Mouse (Mus musculus) layer of hippocampus, adult 9-11 months (tissue): ENCODE data around the gene Gm10322.

Experiments
- DNase-seq: peaks from one replicate; pipeline ENCODE4 v3.0.0; 2022

Gm10322 gene

GRCm38 (mm10) chr10:59602891-59603290 lies 13.0 kb upstream of the Gm10322 start:
- no peak for DNase-seq

- no peak for DNase-seq
Measured at GRCm38 (mm10) chr10:59603843-59604242, 12.0 kb upstream of the Gm10322 start.

DNA sequence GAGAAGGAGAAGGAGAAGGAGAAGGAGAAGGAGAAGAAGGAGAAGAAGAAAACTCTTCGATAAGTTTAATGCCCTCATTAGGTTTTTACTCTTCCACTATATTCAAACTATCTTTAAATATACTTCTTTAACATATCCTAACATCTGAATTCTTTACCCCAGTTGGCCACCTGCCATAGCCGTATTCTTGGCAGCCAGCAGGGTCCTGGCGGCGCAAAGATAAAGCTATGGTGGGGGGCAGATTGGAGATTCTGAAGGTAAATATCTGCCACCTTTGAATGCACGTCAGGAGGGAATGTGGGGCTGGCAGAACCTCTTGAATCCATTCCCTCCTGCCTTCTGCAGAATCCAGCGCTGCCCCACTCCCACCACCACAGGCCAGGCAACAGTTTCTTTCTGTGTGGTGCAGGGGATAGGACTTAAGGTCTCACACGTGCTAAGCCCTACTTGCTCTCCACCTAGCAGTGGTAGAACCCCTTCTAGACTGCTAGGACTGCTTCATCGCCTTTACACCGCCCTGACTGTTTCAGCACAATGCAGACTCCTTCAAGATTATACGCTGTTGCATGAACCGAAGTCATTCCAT lies 10.9 kb upstream of the Gm10322 start:
- no peak for DNase-seq

- no peak for DNase-seq
Measured at GRCm38 (mm10) chr10:59613276-59613675, 2.6 kb upstream of the Gm10322 start.

DNA sequence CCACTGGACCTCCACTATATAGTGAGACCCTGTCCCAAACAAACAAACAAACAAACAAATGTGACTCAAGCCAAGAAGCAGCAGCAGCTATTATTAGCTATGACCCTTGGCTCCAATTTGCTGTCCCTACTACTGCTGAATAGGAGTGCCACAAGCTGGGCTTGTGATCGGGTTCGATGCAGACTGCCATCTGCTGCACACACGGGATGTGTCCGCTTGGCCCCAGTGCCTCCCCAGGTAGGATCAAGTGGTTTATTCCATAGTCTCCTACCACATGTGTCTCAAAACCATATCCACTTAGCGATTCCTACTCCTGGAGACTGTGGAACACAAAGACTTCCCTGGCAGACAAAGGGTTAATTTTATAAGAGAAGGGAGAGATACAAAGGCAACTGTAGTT lies 1.7 kb upstream of the Gm10322 start:
- no peak for DNase-seq

GRCm38 (mm10) chr10:59615411-59615810 lies 452 bp upstream of the Gm10322 start:
- DNase-seq = no peak

GRCm38 (mm10) chr10:59616522-59616921 lies 659 bp downstream of the Gm10322 start, which contains the start of gene Mcu:
Gene Mcu (minus strand): TSS chr10:59616692.
- DNase-seq = peak; percentile 96

GRCm38 (mm10) chr10:59617776-59618175 lies 1.9 kb downstream of the Gm10322 start:
- DNase-seq = no peak

- DNase-seq = no peak
Measured at GRCm38 (mm10) chr10:59621355-59621754, 5.5 kb downstream of the Gm10322 start.

DNA sequence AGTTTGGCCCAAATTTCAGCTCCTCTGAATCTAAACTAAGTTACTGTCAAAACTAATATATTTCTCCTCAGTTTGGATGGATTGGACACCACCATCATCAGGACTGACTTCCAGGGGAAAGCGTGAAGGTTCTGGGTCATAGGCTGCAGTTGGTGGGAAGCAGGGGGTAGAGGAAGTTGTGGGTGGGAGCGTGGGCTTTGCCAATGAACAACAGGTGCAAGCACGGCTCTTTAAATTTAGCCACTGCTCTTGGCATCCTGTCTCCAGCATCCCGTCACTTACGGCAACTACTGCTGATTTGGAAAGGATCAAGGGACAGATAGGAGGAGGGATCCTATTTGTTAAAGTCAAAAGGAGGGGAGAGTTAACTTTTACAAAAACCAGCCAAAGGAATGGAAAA lies 7.6 kb downstream of the Gm10322 start:
- DNase-seq = no peak

- peak; percentile 12 for DNase-seq
Measured at GRCm38 (mm10) chr10:59628641-59629505, 13.0 kb downstream of the Gm10322 start.

GRCm38 (mm10) chr10:59629506-59629782 lies 13.6 kb downstream of the Gm10322 start:
- DNase-seq = no peak

- no peak for DNase-seq
Measured at GRCm38 (mm10) chr10:59636048-59636447, 20.2 kb downstream of the Gm10322 start.

- DNase-seq = no peak
Measured at GRCm38 (mm10) chr10:59636751-59637533, 21.1 kb downstream of the Gm10322 start.

DNA sequence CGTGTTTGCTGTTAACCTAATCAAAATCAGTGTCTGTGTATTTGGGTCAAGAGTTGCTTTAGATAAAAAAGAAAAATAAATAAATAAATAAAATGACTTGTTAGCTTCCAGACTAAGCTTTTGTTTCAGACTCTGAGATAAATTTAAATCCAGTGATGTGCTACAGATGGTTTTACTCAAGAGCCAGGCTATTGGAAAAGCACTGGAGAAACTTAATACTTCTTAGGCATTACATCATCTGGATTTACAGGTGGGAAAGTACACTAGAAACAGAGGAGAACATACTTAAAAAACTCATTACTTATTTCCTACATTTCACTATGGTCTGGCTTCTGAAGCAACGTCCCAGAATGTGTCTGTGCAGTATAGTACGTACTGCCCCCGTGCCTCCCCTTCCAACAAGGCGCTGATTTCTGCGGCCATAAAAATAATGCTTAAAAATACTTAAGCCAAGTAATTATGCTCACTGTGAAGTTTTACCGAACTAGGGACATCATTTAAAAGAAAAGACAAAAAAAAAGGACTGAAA lies 21.8 kb downstream of the Gm10322 start:
- DNase-seq = no peak

GRCm38 (mm10) chr10:59638576-59638975 lies 22.7 kb downstream of the Gm10322 start:
- no peak for DNase-seq

DNA sequence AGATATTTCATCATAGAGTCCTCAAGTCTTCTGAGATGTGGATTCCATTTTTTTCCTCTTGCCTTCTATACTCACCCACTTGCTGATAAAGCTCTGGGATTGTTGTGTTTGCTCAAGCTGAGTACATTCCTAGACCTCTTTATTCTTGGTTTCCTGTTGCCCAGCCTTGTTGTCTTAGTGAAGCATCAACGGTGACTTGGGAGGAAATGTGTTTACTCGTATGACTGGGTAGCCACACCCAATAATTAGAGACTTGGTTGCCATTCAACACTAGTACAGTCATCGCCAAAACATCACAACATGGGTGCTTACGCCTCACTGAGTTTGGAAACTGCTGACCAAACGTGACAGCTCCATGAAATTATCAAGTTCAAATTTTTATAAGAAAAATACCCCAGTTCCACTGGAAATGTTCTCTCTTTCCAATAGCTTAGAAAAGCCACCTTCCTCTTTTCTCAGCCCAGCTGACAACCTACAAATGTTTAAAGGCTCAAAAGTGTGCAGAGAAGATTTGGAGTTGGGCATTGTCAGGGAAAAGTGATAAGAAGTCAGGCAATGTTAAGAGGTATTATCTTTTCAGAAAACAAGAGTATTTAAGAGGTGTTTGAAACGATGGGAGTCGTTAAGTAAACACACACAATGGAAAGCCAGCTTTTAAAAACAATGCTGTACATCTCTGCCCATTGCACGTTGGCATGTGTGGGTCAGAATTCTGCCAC lies 27.0 kb downstream of the Gm10322 start:
- DNase-seq = no peak

- DNase-seq = no peak
Measured at GRCm38 (mm10) chr10:59643645-59644044, 27.8 kb downstream of the Gm10322 start.

- no peak for DNase-seq
Measured at GRCm38 (mm10) chr10:59644710-59645109, 28.8 kb downstream of the Gm10322 start.

DNA sequence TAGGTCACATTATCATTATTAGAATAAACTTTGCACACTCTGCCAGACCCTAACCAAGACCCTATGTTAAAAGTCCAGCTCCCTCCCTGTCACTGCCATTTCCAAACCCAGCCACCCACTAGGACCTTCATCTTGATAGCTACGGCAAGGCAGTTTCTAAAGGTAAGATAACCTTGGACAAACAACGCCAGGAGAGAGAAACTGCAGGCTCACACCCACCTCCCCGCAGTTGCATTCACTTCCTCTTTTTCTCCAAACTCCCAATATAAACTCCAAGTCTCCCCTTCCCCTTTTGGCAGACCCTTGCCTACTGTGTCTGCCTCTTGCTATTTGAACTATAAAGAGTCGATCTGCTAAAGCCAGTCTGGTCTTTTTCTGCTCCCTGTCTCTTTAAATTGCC lies 29.3 kb downstream of the Gm10322 start:
- no peak for DNase-seq

DNA sequence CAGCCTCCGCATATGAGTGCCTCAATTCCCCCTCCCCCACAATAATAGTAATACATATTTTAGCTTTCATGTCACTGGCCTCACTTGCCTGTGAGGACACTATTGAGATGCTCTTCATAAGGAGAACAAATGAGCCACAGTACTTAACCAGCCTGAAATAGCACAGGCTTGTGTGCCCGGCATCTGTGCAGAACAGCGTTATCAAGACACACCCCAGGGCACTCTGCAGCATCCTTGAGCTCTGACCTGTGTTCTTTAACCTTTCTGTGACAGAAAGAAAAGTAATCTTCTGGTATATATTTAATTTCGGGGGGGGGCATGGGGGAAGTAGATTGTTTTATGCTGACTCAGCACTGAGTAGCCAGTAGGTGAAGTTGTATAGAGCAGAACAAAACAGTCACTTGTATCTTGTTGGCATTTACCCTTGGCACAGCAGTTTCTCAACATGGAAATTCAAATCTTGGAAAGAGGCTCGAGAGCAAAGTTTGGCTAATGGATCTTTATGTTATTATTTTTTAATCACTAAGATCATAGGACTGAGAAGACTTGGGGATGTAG lies 31.0 kb downstream of the Gm10322 start:
- no peak for DNase-seq

GRCm38 (mm10) chr10:59656799-59657198 lies 40.9 kb downstream of the Gm10322 start:
- no peak for DNase-seq

- DNase-seq = no peak
Measured at GRCm38 (mm10) chr10:59664765-59665164, 48.9 kb downstream of the Gm10322 start.
